Mouse (Mus musculus): ENCODE data around the gene Lhpp. TPM values are rescaled to one million over a fixed set of nuclear protein-coding genes. Genes with fewer than 3 reads are reported as not detected.
A peak's percentile ranks its signal among the peaks of the same experiment; 100 is the strongest.

Gene Lhpp
- total RNA-seq (2021) = 10 to 100 TPM; 17.1 to 26.8 TPM
- long read RNA-seq, experiment 1, partial matches to known transcripts = 0 of 7 reads
- long read RNA-seq, experiment 1, other reads (novel, unspliced or antisense) = 3 of 7 reads
- long read RNA-seq, experiment 2, transcript Lhpp-201 (7 exons, 1,612 nt) = major isoform, 25 of 34 reads
- long read RNA-seq, experiment 2, partial matches to known transcripts = 6 of 34 reads
- long read RNA-seq, experiment 2, other reads (novel, unspliced or antisense) = 3 of 34 reads

DNA sequence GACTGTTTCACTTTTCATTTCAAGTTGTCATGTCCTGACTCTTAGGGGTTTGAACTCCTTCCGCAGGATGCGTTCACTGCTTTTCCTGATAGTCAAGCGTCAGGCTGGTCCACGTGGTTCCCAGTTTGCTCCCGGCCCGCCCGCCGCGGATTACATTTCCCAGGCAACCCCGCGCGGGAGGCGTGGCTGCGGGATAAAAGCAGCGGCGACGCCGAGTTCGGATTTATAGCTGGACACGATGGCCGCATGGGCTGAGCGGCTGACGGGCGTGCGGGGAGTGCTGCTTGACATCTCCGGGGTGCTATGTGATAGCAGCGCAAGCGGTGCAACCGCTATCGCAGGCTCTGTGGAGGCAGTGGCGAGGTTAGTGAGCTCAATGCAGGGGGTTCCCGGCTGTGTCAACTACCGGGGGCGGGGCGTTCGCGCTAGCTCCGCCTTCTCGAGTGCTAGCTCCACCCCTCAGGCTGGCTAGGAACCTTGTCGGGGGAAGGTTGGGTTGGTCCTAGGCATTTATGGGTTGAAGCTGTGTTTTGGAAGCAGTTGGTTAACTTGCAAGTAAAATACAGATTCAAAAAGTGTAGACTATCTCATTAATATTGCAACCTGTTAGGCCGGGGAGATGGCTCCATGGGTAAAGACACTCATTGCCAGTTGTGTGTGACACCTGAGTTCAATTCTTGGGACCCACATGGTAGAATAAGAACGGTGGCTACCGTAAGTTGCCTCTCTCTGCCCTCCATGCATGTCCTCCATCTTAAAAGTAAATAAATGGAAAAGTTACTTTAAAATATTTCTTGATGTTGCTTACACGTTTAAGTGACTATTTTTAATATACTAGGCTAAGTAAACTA is at the start of gene Lhpp:
Lhpp (plus strand) TSS at position 171 of the 851 bp plus-strand sequence.
- DNase-seq (ENCODE audit: low spot score in 2 of 2) = peak; percentile 83 to 84

DNA sequence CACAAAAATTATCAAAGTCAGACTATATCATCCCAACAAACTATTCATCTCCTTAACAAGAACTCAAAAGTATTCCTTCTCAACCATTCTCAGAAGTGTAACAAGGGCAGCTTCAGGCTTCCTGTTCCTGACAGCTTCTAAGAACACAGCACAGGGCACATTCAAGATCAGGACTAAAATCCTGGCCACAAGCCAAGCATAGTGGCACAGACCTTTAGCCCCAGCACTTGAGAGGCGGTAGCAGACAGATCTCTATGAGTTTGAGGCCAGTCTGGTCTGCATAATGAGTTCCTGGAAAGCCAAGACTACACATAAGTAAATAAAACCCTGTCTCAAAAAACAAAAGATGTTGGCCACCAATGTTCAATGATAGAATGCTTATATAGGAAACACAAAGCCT is 44.6 kb upstream of the Lhpp start:
- no peak for DNase-seq (ENCODE audit: low spot score in 2 of 2)

DNA sequence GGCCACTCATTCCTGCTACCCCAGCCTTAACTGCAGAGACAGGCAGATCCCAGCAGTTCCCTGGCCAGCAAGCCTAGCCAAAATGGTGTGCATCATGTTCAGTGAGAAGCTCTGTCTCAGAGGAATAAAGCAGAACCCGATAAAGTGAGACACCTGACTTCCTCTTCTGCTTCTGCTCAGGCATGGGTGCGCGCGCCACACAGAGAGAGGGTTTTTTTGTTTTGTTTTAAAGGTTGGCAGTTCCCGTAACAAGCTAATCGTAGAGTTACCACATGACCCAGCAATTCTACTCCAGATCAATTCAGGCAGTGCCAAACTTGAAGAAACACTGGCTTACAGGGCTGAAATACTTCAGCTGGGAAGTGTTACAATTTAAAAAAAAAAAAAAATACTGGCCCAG is 41.6 kb upstream of the Lhpp start:
- DNase-seq (ENCODE audit: low spot score in 2 of 2) = no peak

DNA sequence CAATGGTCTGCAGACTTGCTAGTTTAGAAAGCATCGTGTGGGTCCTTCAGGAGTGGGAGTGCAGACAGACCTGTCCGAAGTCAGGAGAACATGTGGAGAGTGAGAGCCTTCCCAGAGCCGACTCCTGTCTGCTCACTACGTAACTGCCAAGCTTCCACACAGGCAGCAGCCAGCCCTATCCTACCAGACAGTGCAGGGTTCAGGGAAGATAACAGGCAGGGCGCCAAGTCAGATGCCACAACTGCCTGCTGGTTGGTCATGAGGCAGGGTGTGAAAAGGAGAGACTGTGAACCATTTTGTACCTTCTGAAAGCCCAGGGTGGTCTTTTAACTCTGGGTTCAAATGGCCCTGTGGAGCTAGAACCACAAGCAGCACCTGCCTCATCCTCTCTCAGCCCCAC is 40.4 kb upstream of the Lhpp start:
- no peak for DNase-seq (ENCODE audit: low spot score in 2 of 2)

DNA sequence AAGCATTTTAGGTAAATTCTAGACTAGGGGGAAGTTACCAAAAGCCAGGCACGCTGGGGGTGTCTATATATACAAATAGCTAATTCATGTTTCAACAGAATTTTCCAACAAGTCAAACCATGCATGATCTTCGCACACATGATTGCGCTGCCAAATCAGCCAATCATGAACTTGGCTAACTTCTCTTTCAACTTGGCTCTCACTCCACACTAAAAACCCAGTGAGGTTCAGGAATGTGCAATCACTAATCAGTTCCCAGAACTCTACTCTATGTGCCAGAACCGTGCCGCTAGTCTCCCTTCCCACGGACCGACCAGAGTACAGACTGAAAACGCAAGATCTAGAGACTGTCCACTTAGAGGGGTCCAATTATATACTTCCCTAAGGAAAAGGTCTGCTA is 39.0 kb upstream of the Lhpp start:
- DNase-seq (ENCODE audit: low spot score in 2 of 2) = no peak

DNA sequence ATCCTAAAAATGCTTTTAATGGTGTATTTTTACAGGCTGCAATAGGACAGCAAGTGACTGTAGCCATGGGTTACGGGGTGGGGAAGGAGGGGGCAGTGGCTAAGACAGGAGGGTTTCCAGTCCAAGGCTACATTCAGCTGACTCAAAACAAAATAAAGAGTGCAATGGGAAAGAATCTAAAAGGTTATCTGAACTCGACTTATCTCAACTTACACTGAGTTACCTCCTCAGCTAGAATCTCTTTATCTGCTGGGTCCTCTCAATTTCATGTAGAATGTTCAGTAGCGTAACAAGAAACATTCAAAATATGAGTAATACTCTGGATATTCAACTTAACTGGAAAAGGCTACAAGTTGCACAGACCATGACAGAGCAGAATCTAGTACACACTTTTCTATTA is 37.7 kb upstream of the Lhpp start:
- no peak for DNase-seq (ENCODE audit: low spot score in 2 of 2)

DNA sequence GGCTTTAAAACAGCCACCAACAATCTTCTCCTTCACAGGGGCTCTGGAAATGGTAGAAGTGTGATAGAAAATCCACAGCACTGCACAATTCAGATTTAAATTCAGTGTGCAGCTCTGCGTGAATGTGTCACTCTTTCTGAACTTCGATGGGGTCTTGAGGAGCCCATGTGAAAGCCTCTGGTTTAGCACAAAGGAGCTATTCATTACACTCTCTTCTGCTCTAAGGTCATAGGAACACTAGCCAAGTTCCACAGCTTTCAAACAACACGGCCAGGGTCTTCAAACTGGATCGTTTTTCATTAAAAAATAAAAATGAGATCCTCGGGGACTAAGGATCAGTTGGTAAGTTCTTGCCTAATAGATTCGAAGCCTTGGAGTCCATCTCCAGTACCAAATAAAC is 37.2 kb upstream of the Lhpp start:
- DNase-seq (ENCODE audit: low spot score in 2 of 2) = no peak

DNA sequence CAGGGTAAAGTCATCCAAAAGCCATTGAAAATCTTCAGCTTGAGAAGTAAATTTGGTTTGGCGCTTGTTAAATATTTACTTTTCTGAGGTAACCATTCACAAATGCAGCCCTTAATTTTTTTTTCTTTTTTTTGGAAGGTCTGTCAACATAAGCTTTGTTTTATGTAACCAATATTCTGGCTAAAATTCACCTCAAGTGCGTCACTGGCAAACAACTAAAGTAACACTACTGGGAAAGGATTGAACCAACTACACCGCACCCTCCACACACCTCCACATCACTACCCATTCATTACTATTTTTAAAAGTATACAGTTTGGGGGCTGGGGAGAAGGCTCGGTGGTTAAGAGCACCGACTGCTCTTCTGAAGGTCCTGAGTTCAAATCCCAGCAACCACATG is 35.8 kb upstream of the Lhpp start:
- no peak for DNase-seq (ENCODE audit: low spot score in 2 of 2)

DNA sequence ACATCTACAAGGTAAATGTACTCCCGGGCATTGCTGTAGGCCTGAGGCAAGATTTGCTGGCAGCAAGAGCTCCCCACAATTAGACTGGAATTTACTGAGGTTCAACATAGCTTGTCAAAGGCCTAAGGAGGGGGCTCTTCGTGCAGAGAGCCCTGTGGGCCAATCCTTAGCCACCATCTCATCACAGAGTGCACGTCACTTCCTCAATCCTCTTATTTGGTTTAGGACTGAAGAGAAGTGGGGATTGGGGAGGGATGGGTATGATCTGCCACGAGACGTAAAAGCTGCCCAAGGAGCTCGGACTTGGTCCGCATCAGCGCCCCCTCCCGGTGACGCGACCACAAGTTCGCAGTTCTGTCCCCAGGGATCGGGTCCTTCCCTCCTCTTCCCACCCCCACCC is 34.8 kb upstream of the Lhpp start:
- peak; percentile 72 to 83 for DNase-seq (ENCODE audit: low spot score in 2 of 2)

DNA sequence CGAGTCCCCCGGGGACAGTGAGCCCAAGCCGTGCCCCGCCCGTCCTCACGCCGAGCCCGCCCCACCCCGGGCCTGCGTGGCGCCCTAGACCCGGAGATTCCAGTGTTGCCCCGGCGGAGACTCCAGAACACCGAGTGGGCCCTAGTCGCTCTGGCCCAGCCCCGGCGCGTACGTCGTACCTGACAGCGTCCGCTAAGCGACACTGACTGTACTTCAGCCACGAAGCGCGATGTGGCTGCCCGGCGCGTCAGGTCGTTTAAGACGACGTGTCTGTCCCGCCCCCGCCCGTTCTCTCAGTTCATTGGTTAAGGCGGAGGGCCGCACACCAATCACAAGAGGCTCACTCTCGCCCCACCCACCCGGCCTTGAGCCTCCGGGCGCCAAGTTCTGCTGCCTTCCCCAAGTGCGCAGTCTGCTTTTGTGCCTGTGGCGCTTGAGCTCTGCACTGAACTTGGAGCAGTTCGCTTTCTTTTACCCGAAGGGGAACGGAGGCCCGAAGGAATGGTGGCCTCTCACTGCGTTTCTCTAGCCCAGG is 34.3 kb upstream of the Lhpp start, which contains the start of gene Oat:
Oat (minus strand) TSS at position 283 of the 535 bp plus-strand sequence.
- DNase-seq (ENCODE audit: low spot score in 2 of 2) = peak; percentile 86 to 89

DNA sequence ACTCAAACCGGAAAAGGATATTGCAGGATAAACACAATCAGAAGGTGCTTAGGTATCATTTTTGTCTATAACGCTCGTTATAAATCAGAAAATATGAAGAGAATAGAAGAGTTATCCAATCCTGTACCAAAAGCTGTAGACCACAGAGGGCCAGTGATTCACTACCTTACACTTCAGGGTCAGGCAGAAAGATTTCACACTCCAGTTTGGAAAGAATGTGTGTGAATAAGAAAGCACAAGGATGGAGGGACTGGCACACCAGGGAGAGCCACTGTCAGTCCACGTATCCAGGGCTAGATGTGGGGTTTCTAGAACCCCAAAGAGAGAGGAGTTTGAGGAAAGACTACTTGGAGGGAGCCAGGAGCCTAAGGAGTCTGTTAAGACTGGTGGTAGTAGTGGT is 33.5 kb upstream of the Lhpp start:
- no peak for DNase-seq (ENCODE audit: low spot score in 2 of 2)

DNA sequence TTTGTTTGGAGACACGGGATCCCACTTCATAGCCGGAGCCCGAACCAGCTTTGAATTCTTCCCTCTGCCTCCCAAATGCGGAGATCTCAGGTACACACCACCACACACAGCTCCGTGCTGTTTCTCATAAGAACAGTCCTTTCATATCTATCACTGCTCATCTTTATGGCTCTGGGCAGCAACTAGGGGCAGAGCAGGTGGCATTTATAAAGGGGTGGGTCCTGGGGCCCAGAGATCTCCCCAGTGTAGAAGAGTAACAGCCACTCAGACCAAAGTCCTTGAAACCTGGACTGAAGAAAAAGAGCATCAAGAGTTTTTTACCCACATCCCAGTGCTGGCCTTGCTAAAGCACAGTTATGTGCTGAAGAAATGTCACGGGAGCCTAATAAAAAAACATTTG is 29.9 kb upstream of the Lhpp start:
- DNase-seq (ENCODE audit: low spot score in 2 of 2) = no peak

DNA sequence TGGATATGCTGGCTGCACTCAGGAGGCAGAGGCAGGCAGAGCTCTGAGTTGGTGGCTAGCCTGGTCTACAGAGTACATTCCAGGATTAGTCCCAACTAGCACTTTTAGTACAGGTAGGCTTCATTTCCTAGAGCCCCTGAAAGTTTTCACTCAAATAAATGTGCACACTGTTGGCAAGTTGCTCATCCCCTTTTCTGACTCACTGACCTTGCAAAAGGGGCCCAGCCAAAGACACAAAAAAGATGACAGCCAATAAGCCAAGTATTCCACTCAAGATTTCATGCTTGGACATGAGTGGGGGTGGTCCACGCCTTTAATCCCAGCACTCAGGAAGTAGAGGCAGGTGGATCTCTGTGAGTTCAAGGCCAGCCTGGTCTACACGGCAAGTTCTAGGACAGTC is 29.0 kb upstream of the Lhpp start:
- DNase-seq (ENCODE audit: low spot score in 2 of 2) = no peak

DNA sequence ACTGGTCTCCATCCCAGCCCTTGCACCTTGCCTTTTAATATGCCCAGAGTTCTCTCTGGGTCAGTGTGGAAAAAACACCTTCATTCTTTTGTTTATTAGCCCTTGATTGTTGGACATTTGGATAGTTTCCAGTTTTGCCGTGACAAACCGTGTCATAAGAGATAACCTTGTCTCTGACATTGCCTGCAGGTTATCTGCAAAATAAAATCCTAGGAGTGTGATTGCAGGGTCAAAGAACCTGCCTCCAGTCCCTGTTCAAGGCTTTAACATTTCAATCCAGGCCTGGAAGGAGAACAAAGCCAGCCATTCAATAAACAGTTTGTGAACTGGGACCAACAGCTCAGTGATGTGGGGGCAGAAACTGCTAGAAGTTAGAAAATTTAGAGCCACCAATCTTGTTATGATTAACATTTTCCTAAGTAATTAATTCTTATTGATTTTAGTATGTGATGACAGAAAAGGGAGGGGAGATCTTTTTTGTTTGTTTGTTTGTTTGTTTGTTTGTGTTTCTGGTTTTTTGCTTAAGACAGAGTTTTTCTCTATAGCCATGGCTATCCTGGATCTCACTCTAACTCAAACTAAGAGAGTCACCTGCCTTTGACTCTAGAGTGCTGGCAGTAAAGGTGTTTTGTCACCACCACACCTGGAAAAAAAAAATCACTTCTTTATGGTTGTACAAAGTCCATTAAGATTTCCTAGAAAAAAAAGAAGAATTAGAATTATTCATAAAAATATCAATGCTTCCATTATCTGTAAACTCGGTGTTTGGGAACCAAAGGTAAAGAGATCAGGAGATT is 24.5 kb upstream of the Lhpp start:
- DNase-seq (ENCODE audit: low spot score in 2 of 2) = no peak

DNA sequence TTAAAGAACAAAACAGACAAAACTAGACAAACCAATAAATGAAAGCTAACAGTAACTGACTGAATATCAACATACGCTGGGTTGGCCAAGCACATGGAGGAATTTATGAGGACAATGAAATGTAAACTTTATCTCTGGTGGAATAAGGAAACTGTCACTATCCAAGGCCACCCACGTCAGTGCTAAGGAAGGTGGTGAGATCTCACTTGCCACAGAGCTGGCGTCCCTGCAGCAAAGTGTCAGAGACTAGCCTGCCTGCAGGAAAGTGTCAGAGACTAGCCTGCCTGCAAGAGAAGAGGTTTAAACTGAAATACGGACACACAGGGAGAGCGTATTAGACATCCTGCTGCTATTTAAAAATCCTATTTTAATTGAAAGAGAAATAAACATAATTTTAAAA is 23.3 kb upstream of the Lhpp start:
- DNase-seq (ENCODE audit: low spot score in 2 of 2) = no peak

DNA sequence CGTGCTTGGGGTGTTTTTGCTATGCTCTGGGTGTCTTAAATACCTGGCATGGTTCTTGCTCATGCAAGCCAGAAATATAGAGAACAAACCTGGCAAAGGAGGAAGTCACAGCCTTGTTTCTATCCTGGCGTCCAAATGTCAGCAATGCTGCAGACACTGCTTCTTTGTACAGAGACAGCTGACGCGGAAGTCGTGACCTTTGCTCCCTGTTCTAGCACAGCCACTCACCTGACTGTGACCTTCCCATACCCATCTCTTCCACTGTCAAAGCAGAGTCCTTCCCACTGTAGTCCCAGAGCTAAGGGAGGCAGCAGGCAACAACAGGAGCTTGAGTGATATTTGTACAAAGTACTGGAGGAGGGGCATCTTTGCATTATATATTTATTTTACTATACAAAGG is 20.8 kb upstream of the Lhpp start:
- DNase-seq (ENCODE audit: low spot score in 2 of 2) = no peak

DNA sequence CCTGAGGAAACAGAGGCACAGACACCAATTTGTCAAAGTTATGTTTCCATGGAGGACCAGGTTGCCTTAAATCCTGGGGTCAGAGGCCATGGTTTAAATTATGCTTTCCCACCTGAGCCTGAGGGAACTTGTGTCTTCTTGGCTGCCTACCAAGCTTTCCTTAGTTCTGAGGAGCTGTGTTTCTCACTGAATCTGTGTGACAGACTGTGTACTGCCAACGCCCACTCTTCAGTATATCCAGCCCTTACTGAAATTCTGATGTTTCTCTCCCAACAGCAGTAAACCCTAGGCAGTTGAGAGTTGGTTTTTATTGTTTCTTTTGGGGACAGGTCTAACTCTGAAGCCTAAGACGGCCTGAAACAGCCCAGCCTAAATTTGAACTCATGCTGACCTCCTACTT is 16.7 kb upstream of the Lhpp start:
- DNase-seq (ENCODE audit: low spot score in 2 of 2) = no peak

DNA sequence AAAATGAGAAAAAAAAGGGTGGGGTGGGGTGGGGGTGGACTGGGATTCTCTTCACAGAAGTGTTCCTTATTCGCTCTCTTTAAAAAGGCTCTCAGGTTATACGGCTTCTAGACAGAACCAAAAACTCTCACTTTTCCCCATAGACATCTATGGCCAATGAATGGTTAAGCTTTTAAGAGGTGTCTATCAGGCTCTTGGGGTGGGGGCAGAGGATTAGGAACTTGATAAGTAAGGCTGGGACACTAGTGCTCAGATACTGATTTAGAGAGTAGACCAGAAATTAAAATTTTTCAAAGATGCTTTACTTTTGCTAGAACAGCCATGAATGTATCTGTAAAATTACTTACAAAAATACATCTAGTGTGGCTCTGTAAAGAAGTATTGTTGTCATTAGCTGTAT is 16.1 kb upstream of the Lhpp start:
- no peak for DNase-seq (ENCODE audit: low spot score in 2 of 2)

DNA sequence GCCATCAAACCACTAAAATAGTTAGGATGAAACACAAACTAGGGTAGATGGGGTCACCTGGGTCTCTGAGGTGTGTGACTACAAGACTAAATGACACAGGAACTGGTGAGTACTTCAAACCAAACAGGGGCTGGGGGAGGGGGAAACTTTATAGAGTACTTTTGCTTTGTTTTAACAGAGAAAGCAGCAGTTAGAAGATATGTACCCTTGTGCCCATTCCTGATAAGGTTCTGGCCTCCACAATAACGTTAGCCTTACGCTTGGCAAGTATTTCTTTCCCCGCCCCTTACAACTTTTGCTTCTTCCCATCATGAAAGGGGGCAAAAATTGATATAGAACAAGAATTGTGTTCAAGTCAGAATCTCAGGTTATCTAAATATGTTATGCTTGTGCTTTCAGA is 14.7 kb upstream of the Lhpp start:
- DNase-seq (ENCODE audit: low spot score in 2 of 2) = no peak

DNA sequence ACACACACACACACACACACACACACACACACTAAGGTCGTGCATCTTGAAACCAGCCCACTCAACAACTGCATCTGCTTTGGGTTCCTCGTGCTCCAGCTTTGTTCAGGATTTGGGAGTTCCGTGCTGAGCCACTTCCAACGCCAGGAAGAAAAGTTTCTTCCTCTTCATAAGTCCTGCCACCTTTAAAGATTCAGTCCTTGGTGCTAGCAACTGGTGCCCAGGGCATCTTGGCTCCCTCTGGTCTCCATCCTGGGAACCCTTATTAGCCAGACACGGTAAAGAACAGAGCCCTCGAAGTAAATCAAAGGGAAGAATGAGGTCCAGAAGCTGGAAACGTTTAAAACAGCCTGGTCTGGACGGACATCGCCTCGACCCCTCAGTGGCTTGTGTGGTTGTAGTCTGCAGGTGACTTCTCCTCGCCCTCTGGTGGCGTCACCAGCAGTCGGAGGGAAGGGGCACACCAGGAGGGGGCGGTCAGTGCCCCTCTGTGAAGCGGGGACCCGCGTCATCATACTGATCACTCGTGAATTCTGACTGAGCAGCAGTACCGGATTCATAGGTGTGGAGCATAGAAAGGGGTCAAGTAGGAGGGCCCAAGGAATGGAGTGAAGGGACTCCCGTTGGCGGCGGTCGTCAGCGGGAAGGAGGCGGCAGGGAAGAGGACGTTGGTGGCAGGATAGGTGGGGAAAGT is 13.7 kb upstream of the Lhpp start:
- no peak for DNase-seq (ENCODE audit: low spot score in 2 of 2)

Measured in adrenal gland, adult 18-20 months (tissue).